Mouse (Mus musculus) spleen, adult 2 months (tissue): ENCODE measurements around the gene Rplp0. TPM values are rescaled to one million over a fixed set of nuclear protein-coding genes. Genes with fewer than 3 reads are reported as not detected.

Source experiments
- DNase-seq, 2 experiments: peaks; one replicate each; pipeline versions ENCODE4 v3.0.0 to v3.0.0-alpha.2; 2012 to 2021; ENCODE audit warnings: low spot score in 2 of 2, low read depth in 1 of 2
- H3K27ac ChIP-seq: fragments of 200-500 bp; 2 replicates; pipeline ENCODE4 v1.5.1; 2012; ENCODE audit warnings: low read length, inconsistent platforms; ENCODE audit not compliant: insufficient read depth
- H3K27me3 ChIP-seq: fragments of 200-500 bp; 2 replicates; pipeline ENCODE4 v1.6.1; 2012; ENCODE audit warnings: mild to moderate bottlenecking, moderate library complexity, low read length, inconsistent platforms; ENCODE audit not compliant: control insufficient read depth, insufficient read depth
- H3K36me3 ChIP-seq: fragments of 200-500 bp; 2 replicates; pipeline ENCODE4 v1.6.1; 2012; ENCODE audit warnings: mild to moderate bottlenecking, low read length, inconsistent platforms; ENCODE audit not compliant: control insufficient read depth, insufficient read depth
- H3K4me1 ChIP-seq: fragments of 200-500 bp; 2 replicates; pipeline ENCODE4 v1.6.1; 2011; ENCODE audit warnings: inconsistent platforms; ENCODE audit not compliant: control insufficient read depth, insufficient read depth, insufficient read length
- H3K4me3 ChIP-seq: fragments of 200-500 bp; 2 replicates; pipeline ENCODE4 v1.5.1; 2011; ENCODE audit warnings: mild to moderate bottlenecking, inconsistent platforms; ENCODE audit not compliant: insufficient read depth, insufficient read length; ENCODE audit errors: extremely low read depth
- CTCF ChIP-seq: fragments of 200-500 bp; IDR thresholded peaks from 2 replicates; pipeline ENCODE4 v1.5.1; 2011; ENCODE audit warnings: mild to moderate bottlenecking, inconsistent platforms; ENCODE audit not compliant: insufficient read depth, insufficient read length, insufficient replicate concordance; ENCODE audit errors: extremely low read depth
- POLR2A ChIP-seq: fragments of 200-500 bp; IDR thresholded peaks from 2 replicates; pipeline ENCODE4 v1.6.1; 2011; ENCODE audit warnings: low read depth, low read length, inconsistent platforms
- WGBS: fragments of 180-500 bp; shearing (Covaris S2); methylation state at CpG from one replicate; pipeline ENCODE4 v1.1.7; 2018; 5-methylcytosine and 5-hydroxymethylcytosine counted together
- polyA plus RNA-seq: library from polyadenylated mRNA; depleted of rRNA; stranded (reverse); fragments of >200 nt; gene quantifications from 2 replicates; pipeline ENCODE4 v1.2.3, GENCODE M21; 2012

Rplp0 gene
- polyA plus RNA-seq, 1 experiment, result 2,476 TPM

DNA sequence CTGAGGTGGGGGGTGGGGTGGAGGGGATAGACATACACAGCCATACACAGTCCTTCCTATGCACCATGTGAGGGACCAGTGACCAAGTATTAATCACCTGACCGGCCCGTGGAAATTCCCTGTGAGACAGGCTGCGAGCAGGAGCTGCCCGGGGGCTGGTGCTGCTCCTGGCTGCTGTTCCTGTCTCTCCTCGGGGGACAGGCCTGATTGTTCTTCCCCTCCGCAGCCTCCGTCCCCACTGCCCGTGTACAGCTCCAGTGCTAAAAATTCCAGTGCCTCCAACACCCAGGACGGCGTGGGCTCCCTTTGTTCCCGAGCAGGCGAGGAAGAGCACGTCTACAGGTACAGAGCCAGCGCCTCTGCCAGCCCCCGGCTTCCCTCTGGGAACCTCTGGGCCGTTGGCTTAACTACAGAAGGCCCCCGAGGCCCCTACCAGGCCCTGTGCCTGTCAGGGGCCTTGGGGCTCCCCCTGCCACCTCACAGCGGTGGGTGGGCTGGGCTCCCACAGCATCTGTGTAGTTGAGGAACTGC is 14.5 kb upstream of the Rplp0 start:
- H3K36me3 ChIP-seq, result peaks cover 39% of the 10 kb centered on the region
- no peak for DNase-seq
- TF ChIP-seq POLR2A, result no peak
- TF ChIP-seq CTCF, result no peak
- peaks cover 9% of the 10 kb centered on the region; the same call in 1 of the 2 replicates for H3K4me1 ChIP-seq
- no peak overlapping the region for H3K4me3 ChIP-seq
- no peak overlapping the region for H3K27ac ChIP-seq
- H3K27me3 ChIP-seq, result no peaks in the 10 kb centered on the region
- WGBS, result 66% methylated on average over 18 of the region's 18 CpGs

DNA sequence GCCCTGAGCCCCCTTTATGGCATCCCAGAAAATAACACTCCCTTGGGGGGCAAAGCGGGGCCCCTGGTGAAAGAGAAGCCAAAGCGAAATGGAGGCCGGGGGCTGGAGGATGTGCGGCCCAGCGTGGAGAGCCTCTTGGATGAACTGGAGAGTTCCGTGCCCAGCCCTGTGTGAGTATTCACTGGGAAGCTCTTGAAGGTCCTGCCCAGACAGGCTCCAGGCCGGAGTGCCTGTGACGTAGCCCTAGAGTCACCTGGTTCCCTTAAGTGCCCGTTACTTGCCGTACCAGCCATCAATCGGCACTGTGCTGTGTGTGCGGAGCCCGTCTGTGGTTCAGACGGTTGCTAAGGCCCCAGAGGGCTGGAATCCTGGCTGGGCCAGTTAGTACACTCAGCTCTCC is 13.6 kb upstream of the Rplp0 start:
- no peak overlapping the region for H3K4me3 ChIP-seq
- peaks cover 9% of the 10 kb centered on the region; the same call in 1 of the 2 replicates for H3K4me1 ChIP-seq
- TF ChIP-seq POLR2A (no peak), CTCF (no peak)
- WGBS, result 96% methylated on average over 14 of the region's 14 CpGs
- no peak overlapping the region for H3K27ac ChIP-seq
- peaks cover 43% of the 10 kb centered on the region for H3K36me3 ChIP-seq
- H3K27me3 ChIP-seq, result no peaks in the 10 kb centered on the region
- no peak for DNase-seq

DNA sequence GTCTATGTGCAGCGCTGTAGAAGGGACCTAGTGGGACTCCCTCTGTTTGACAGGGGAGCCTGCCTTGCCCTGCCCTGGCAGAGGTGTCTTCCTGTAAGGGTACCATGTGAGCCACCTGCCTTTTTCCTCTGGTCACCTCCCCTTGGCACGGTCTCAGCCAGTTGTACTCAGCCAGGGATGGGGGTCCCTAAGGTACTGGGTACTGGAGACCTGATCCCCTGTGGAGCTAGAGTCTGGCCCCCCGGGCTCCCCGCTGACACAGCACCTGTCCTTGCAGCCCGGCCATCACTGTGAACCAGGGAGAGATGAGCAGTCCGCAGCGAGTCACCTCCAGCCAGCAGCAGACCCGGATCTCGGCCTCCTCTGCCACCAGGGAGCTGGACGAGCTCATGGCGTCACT is 12.7 kb upstream of the Rplp0 start:
- no peak for TF ChIP-seq POLR2A
- no peak for TF ChIP-seq CTCF
- Histone ChIP-seq H3K36me3 (peaks cover 47% of the 10 kb centered on the region), H3K4me1 (peaks cover 9% of the 10 kb centered on the region; the same call in 1 of the 2 replicates)

DNA sequence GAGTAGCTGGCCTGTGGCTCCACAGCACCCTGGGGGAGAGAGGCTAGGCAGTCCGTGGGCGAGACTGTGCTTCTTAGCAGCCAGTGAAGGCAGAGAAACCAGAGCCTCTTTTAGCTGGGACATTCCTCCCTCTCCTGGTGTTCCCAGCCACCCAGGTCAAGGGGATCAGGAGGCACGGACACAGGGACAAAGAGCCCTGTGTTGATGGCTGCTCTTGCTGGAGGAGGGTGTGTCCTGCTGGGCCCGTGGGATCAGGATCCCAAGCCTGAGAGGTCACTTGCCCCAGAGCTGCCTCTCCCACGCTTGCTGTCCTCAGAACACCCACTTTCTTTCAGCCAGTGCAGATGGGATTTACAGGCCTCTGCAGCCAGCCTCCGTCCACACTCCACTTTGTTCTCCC is 12.3 kb upstream of the Rplp0 start:
- DNase-seq, result no peak
- H3K27ac ChIP-seq, result no peak overlapping the region
- peaks cover 52% of the 10 kb centered on the region for H3K36me3 ChIP-seq
- 92% methylated on average over 6 of the region's 6 CpGs for WGBS
- no peaks in the 10 kb centered on the region for H3K27me3 ChIP-seq
- peaks cover 9% of the 10 kb centered on the region; the same call in 1 of the 2 replicates for H3K4me1 ChIP-seq
- no peak for TF ChIP-seq CTCF
- H3K4me3 ChIP-seq, result no peak overlapping the region

More for the DNA sequence above, 12.7 kb upstream of the Rplp0 start:
- DNase-seq, result no peak
- H3K4me3 ChIP-seq, result no peak overlapping the region
- H3K27me3 ChIP-seq, result no peaks in the 10 kb centered on the region
- WGBS, result 91% methylated on average over 11 of the region's 11 CpGs
- H3K27ac ChIP-seq, result no peak overlapping the region

DNA sequence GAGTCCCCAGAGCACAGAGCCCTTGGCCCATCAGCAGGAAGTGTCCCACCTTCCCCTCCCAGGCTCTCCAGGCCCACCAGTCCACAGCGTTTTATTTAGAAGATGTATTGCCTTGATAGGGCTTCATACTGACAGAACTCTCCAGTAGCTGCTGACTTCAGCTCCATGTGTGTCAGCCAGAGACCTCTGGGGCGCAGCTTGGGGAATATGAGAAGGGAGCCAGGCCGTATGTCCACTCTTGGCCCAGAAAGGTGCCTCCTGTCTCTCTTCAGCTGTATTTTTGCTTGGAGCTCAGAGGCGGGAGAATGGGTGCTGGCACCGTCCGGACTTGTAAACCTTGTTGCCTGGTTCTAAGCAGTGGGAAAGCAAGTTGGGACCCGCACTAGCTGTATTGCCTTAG is 11.8 kb upstream of the Rplp0 start:
- no peak for TF ChIP-seq POLR2A
- no peak for TF ChIP-seq CTCF
- no peak for DNase-seq
- WGBS, result 85% methylated on average over 7 of the region's 7 CpGs
- no peak overlapping the region for H3K27ac ChIP-seq
- peaks cover 55% of the 10 kb centered on the region for H3K36me3 ChIP-seq
- peaks cover 7% of the 10 kb centered on the region; the same call in 1 of the 2 replicates for H3K4me1 ChIP-seq
- no peak overlapping the region for H3K4me3 ChIP-seq
- no peaks in the 10 kb centered on the region for H3K27me3 ChIP-seq

DNA sequence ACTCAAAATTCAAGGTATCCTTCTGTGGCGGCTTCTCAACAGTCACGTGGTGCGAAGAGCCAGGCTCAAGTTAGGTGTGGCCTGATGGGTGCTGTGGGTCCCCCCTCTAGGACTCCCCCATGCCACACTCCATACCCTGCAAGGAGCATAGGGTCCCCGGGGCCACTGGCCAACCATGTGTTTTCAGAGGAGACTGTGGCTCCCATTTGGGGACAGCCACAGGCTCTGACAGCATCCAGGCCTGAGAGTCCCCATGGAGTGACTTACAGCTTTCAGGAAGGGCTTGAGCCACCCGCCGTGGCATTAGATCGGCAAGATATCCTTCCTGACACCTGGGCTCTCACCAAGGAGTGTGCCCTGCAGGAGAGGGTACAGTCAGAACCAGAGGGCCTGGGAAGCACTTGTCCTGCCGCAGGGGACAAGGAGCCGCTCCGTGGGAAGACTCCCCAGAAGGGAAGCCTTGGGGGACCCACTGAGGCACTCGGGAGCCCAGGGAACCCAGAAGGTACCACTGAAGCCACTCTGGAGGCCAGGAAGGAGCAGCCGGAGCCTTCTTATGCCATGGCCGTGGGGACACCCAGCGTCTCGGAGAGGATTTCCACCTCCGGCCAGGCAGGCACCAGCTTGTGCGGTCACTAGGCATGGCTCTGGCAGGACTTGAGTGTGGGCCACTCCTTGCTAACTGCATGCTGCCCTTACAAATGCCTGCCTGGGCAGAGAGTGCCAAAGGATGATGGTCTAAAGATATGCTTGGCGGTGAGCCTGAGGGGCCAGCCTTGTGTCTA is 10.6 kb upstream of the Rplp0 start:
- no peak for TF ChIP-seq CTCF
- no peak for TF ChIP-seq POLR2A
- peaks cover 67% of the 10 kb centered on the region for H3K36me3 ChIP-seq

DNA sequence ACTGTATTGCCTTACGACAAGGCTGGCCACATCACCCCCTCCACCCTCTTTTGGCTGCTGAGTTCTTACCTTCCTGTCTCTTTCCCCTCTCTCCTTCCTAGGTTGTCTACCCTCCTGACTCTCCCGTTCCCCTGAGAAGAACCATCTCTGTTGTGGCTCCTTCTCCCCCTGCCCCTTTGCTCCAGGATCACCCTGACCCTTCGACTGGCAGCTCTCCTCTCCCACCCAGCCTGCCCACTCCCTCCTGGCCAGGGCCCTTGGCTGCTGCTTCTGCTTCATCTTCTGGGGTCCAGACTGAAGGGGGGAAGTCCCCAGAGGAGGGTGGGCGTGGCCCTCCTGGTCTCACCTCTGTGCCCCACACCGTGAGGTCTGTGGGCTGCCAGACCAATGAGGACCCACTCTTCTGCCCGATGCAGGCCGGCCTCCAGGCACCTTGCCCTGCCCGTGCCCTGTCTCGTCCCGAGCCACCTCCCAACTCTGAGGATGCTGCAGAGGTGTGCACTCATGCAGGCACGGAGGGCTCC is 8.7 kb upstream of the Rplp0 start:
- no peak for TF ChIP-seq POLR2A
- H3K27ac ChIP-seq, result no peak overlapping the region
- no peaks in the 10 kb centered on the region for H3K4me1 ChIP-seq
- H3K4me3 ChIP-seq, result no peak overlapping the region
- no peak for DNase-seq
- peaks cover 65% of the 10 kb centered on the region for H3K36me3 ChIP-seq
- no peaks in the 10 kb centered on the region for H3K27me3 ChIP-seq
- 91% methylated on average over 11 of the region's 11 CpGs for WGBS

More for the DNA sequence above, 10.6 kb upstream of the Rplp0 start:
- Histone ChIP-seq H3K27ac (no peak overlapping the region), H3K27me3 (no peaks in the 10 kb centered on the region), H3K4me3 (no peak overlapping the region), H3K4me1 (no peaks in the 10 kb centered on the region)
- WGBS, result 93% methylated on average over 18 of the region's 18 CpGs
- DNase-seq, result no peak
